Comparison of ENCODE assay signal across 9 mouse cellular contexts in genomic region chr4:43978521-43979443, GRCm38 (mm10). TPM values are rescaled to one million over a fixed set of nuclear protein-coding genes. Genes with fewer than 3 reads are reported as not detected.
DNase-seq lines count a peak whose midpoint lies in the region; ATAC-seq and TF ChIP-seq lines count a peak whose summit lies in the region.
"Had no signal": no experiment of that assay in that cellular context is flagged by ENCODE, and none has a peak within 500 bp of the region (broad histone marks: within the 10 kb centered on the region; RNA-seq: fewer than 3 reads in every experiment).

No protein-coding gene starts in this region.

- 42% methylated on average over 17 of the region's 17 CpGs for WGBS in intestine, embryonic 16.5 days
- 13% methylated on average over 17 of the region's 17 CpGs for WGBS in midbrain, embryonic 10.5 days

- no peak overlapping the region for H3K4me2 ChIP-seq in intestine, embryonic 16.5 days (ENCODE audit: low read depth, low read length)

- H3K4me3 ChIP-seq in ES-E14 (ENCODE audit: insufficient read depth in 1 of 2, low read depth in 1 of 2, low read length in 2 of 2, poor library complexity in 1 of 2, severe bottlenecking in 1 of 2) = no peak overlapping the region
- no peak overlapping the region for H3K4me3 ChIP-seq in intestine, embryonic 16.5 days (ENCODE audit: low read length)
- H3K4me3 ChIP-seq in midbrain, embryonic 10.5 days = no peak overlapping the region
- H3K4me3 ChIP-seq: megakaryocyte, embryonic 14.5 days had no signal

- H3K27me3 ChIP-seq in intestine, embryonic 16.5 days (replicated peaks; ENCODE audit: control insufficient read depth, insufficient read depth, low read length) = no peaks in the 10 kb centered on the region
- H3K27me3 ChIP-seq in midbrain, embryonic 10.5 days (ENCODE audit: low read depth, poor library complexity, severe bottlenecking) = peaks cover 93% of the 10 kb centered on the region

- intact Hi-C loops in left cerebral cortex, postnatal 36 days (cut with DNase I) = no loop called here

- no peaks in the 10 kb centered on the region for H3K9me3 ChIP-seq in ES-E14 (ENCODE audit: control insufficient read depth, insufficient read depth, low read depth, low read length)
- no peaks in the 10 kb centered on the region for H3K9me3 ChIP-seq in intestine, embryonic 16.5 days (ENCODE audit: control insufficient read depth, low read length)
- H3K9me3 ChIP-seq in midbrain, embryonic 10.5 days (replicated peaks) = no peaks in the 10 kb centered on the region
- H3K9me3 ChIP-seq: megakaryocyte, embryonic 14.5 days had no signal

- H3K27ac ChIP-seq in ES-E14 (ENCODE audit: insufficient read depth, low read depth, low read length, poor library complexity, severe bottlenecking) = peak overlapping the region; percentile 27
- H3K27ac ChIP-seq in intestine, embryonic 16.5 days (ENCODE audit: low read length) = peak overlapping the region; percentile 29
- peak overlapping the region; percentile 72 for H3K27ac ChIP-seq in midbrain, embryonic 10.5 days (replicated peaks)

- in situ Hi-C loops in ES-E14 (cut with MboI; ENCODE audit: low sequenced_read_pairs in 2 of 2, unreplicated experiment in 2 of 2) = no loop called here

- peaks cover 2% of the 10 kb centered on the region for H3K36me3 ChIP-seq in ES-E14 (ENCODE audit: control insufficient read depth, insufficient read depth, low read length, poor library complexity, severe bottlenecking)
- no peaks in the 10 kb centered on the region for H3K36me3 ChIP-seq in intestine, embryonic 16.5 days (ENCODE audit: control insufficient read depth, insufficient read depth, low read length)
- no peaks in the 10 kb centered on the region for H3K36me3 ChIP-seq in midbrain, embryonic 10.5 days

- H3K9ac ChIP-seq in ES-E14 (ENCODE audit: insufficient read depth, low read depth, low read length, poor library complexity, severe bottlenecking) = no peak overlapping the region
- H3K9ac ChIP-seq in intestine, embryonic 16.5 days (ENCODE audit: low read depth, low read length) = no peak overlapping the region

- peak; percentile 63 for ATAC-seq in intestine, embryonic 16.5 days

- no peak for DNase-seq in ES-E14 (ENCODE audit: low read depth, low spot score)
- peak; percentile 8 for DNase-seq in brain, adult 2 months (ENCODE audit: low read depth, low spot score)
- peak; percentile 67 for DNase-seq in gastrocnemius, postnatal 25 days
- DNase-seq in midbrain, embryonic 10.5 days (ENCODE audit: low spot score) = peak; percentile 58
- no peak for DNase-seq in left cerebral cortex, postnatal 36 days (ENCODE audit: low spot score in 2 of 2)
- DNase-seq in cerebellum, adult 9-11 months = no peak
- DNase-seq in cerebellum, adult 8-10 months = no peak

- H3K4me1 ChIP-seq in ES-E14 (ENCODE audit: control insufficient read depth in 2 of 2, insufficient read depth in 2 of 2, low read length in 2 of 2, poor library complexity in 1 of 2) = peaks cover 19 to 24% of the 10 kb centered on the region in 2 experiments
- peaks cover 8% of the 10 kb centered on the region for H3K4me1 ChIP-seq in intestine, embryonic 16.5 days (ENCODE audit: control insufficient read depth, insufficient read depth, low read length)
- H3K4me1 ChIP-seq in midbrain, embryonic 10.5 days = peaks cover 24% of the 10 kb centered on the region

TF ChIP-seq in ES-E14, 5 proteins besides CTCF, POLR2A, EP300 and RAD21:
- no peak for TF ChIP-seq CHD2 (IDR thresholded peaks at IDR 0.05; ENCODE audit: low read depth, low read length)
- no peak for TF ChIP-seq MAFK (IDR thresholded peaks at IDR 0.05; ENCODE audit: insufficient read depth, low read depth, low read length)
- TF ChIP-seq ZC3H11A (IDR thresholded peaks at IDR 0.05; ENCODE audit: borderline replicate concordance, low read depth, low read length) = no peak
- no peak for TF ChIP-seq ZNF384 (IDR thresholded peaks at IDR 0.05; ENCODE audit: low read depth, low read length)
- no peak for TF ChIP-seq HCFC1 (IDR thresholded peaks at IDR 0.05; ENCODE audit: borderline replicate concordance, insufficient read depth, low read length)

RNA-seq across cellular contexts. Expression of gene Ccin, which starts 4.5 kb away (rescaled TPM):
- total RNA-seq in ES-E14 (2012; rRNA removed) = 0.80 and 1.1 TPM in 2 replicates
- total RNA-seq in gastrocnemius, postnatal 25 days (2021) = not detected
- not detected in 2 replicates for polyA plus RNA-seq in intestine, embryonic 16.5 days (2015; fragmentation: Nextera tagmentation; extraction: Ambion mirVana)
- not detected in 2 replicates for polyA plus RNA-seq in midbrain, embryonic 10.5 days (2016; fragmentation: Nextera tagmentation; extraction: Ambion mirVana)
- not detected for total RNA-seq in left cerebral cortex, postnatal 36 days (2021)

RNA-seq across cellular contexts. Expression of gene Glipr2, which starts 21.6 kb away (rescaled TPM):
- 52.3 and 93.2 TPM in 2 replicates for total RNA-seq in ES-E14 (2012; rRNA removed)
- total RNA-seq in gastrocnemius, postnatal 25 days (2021) = 1 to 10 TPM; 2.8 to 4.9 TPM
- polyA plus RNA-seq in intestine, embryonic 16.5 days (2015; fragmentation: Nextera tagmentation; extraction: Ambion mirVana) = 69.4 and 78.5 TPM in 2 replicates
- polyA plus RNA-seq in midbrain, embryonic 10.5 days (2016; fragmentation: Nextera tagmentation; extraction: Ambion mirVana) = 69.2 and 82.3 TPM in 2 replicates
- 1 to 10 TPM; 2.5 to 3.2 TPM for total RNA-seq in left cerebral cortex, postnatal 36 days (2021)

RNA-seq across cellular contexts. Expression of gene Clta, which starts 25.5 kb away (rescaled TPM):
- 261 and 373 TPM in 2 replicates for total RNA-seq in ES-E14 (2012; rRNA removed)
- 10 to 100 TPM; 51.4 to 61.9 TPM for total RNA-seq in gastrocnemius, postnatal 25 days (2021)
- polyA plus RNA-seq in intestine, embryonic 16.5 days (2015; fragmentation: Nextera tagmentation; extraction: Ambion mirVana) = 241 and 256 TPM in 2 replicates
- polyA plus RNA-seq in midbrain, embryonic 10.5 days (2016; fragmentation: Nextera tagmentation; extraction: Ambion mirVana) = 187 and 190 TPM in 2 replicates
- 100 to 1,000 TPM; 266 to 296 TPM for total RNA-seq in left cerebral cortex, postnatal 36 days (2021)

Comparison
In these comparisons a context has a peak if more than half of its experiments do, and no peak if none do; other contexts are left out.
1. DNase-seq: peak in brain, adult 2 months (single experiment), gastrocnemius, postnatal 25 days (single experiment) and midbrain, embryonic 10.5 days (single experiment); none in ES-E14 (single experiment), left cerebral cortex, postnatal 36 days (0 of 2), cerebellum, adult 9-11 months (single experiment) and cerebellum, adult 8-10 months (single experiment).
2. Peak in every context shown above with its lines, with median percentiles within 50 percentile points of each other: H3K27ac ChIP-seq.